Mouse (Mus musculus) bone marrow macrophage, adult 2 months (primary cell): Measurements from ENCODE around the gene Kpna6.

Source experiments
- CTCF ChIP-seq: IDR thresholded peaks from 2 replicates; pipeline ENCODE4 v1.5.1; 2012; ENCODE audit warnings: low read depth, mild to moderate bottlenecking, low read length, moderate library complexity
- POLR2A ChIP-seq: IDR thresholded peaks from 2 replicates; pipeline ENCODE4 v1.6.1; 2012; ENCODE audit warnings: mild to moderate bottlenecking, low read depth, low read length, borderline replicate concordance

- TF ChIP-seq CTCF (no peak), POLR2A (no peak)
Observed at GRCm38 (mm10) chr4:129683901-129684493, 11.4 kb upstream of the Kpna6 start.
